Mouse (Mus musculus): ENCODE measurements around the gene Gm20388. TPM values are rescaled to one million over a fixed set of nuclear protein-coding genes. Genes with fewer than 3 reads are reported as not detected.

Gm20388 gene
- total RNA-seq, 2 experiments from 2014 or later: 2.2 to 7.6 TPM

- H3K4me3 ChIP-seq: no peak overlapping the region
- no peak for TF ChIP-seq CTCF (conservative IDR thresholded peaks at IDR 0.05)
Observed at GRCm38 (mm10) chr8:123349073-123349472, 3438.4 kb downstream of the Gm20388 start.

GRCm38 (mm10) chr8:123352118-123352517, 3441.5 kb downstream of the Gm20388 start:
- DNase-seq (ENCODE audit: low spot score in 2 of 2): no peak

More at GRCm38 (mm10) chr8:123349073-123349472, 3438.4 kb downstream of the Gm20388 start:
- DNase-seq (ENCODE audit: low spot score in 2 of 2): no peak
- H3K27ac ChIP-seq: no peak overlapping the region

GRCm38 (mm10) chr8:123352786-123353185, 3442.1 kb downstream of the Gm20388 start:
- no peak overlapping the region for H3K27ac ChIP-seq
- peak in 1 of 2 experiments; percentile 50 for DNase-seq (ENCODE audit: low spot score in 2 of 2)

More at GRCm38 (mm10) chr8:123352118-123352517, 3441.5 kb downstream of the Gm20388 start:
- Histone ChIP-seq H3K27ac (no peak overlapping the region), H3K4me3 (no peak overlapping the region)
- no peak for TF ChIP-seq CTCF (conservative IDR thresholded peaks at IDR 0.05)

GRCm38 (mm10) chr8:123353216-123353615, 3442.6 kb downstream of the Gm20388 start:
- Histone ChIP-seq H3K4me3 (no peak overlapping the region), H3K27ac (no peak overlapping the region)
- no peak for TF ChIP-seq CTCF (conservative IDR thresholded peaks at IDR 0.05)
- no peak for DNase-seq (ENCODE audit: low spot score in 2 of 2)

More at GRCm38 (mm10) chr8:123352786-123353185, 3442.1 kb downstream of the Gm20388 start:
- no peak overlapping the region for H3K4me3 ChIP-seq
- peak; percentile 72 for TF ChIP-seq CTCF (conservative IDR thresholded peaks at IDR 0.05)

- Histone ChIP-seq H3K27ac (no peak overlapping the region), H3K4me3 (no peak overlapping the region)
- peak; percentile 96 for TF ChIP-seq CTCF (conservative IDR thresholded peaks at IDR 0.05)
- DNase-seq (ENCODE audit: low spot score in 2 of 2): peak; percentile 72 to 86
Observed at GRCm38 (mm10) chr8:123361082-123361739, 3450.6 kb downstream of the Gm20388 start.

GRCm38 (mm10) chr8:123373403-123374238, 3463.0 kb downstream of the Gm20388 start, which contains the start of gene Tcf25:
Gene Tcf25 (plus strand): TSS chr8:123373753.
- Histone ChIP-seq H3K4me3 (peak within 1 kb of the TSS; percentile 81), H3K27ac (peak within 1 kb of the TSS; percentile 99)
- peak; percentile 96 to 97 for DNase-seq (ENCODE audit: low spot score in 2 of 2)
- peak; percentile 84 for TF ChIP-seq CTCF (conservative IDR thresholded peaks at IDR 0.05)

GRCm38 (mm10) chr8:123374239-123374578, 3463.6 kb downstream of the Gm20388 start:
- DNase-seq (ENCODE audit: low spot score in 2 of 2): peak; percentile 90 to 96
- peak overlapping the region; percentile 99 for H3K27ac ChIP-seq
- peak overlapping the region; percentile 81 for H3K4me3 ChIP-seq
- TF ChIP-seq CTCF (conservative IDR thresholded peaks at IDR 0.05): no peak

- Histone ChIP-seq H3K4me3 (no peak overlapping the region; the same call in 1 of the 2 replicates), H3K27ac (peak overlapping the region; percentile 51; the same call in 1 of the 2 replicates)
- DNase-seq (ENCODE audit: low spot score in 2 of 2): no peak
- no peak for TF ChIP-seq CTCF (conservative IDR thresholded peaks at IDR 0.05)
Observed at GRCm38 (mm10) chr8:123375701-123376100, 3465.1 kb downstream of the Gm20388 start.

- no peak for DNase-seq (ENCODE audit: low spot score in 2 of 2)
Observed at GRCm38 (mm10) chr8:123376106-123376505, 3465.5 kb downstream of the Gm20388 start.

GRCm38 (mm10) chr8:123381711-123382110, 3471.1 kb downstream of the Gm20388 start:
- no peak for DNase-seq (ENCODE audit: low spot score in 2 of 2)
- TF ChIP-seq CTCF (conservative IDR thresholded peaks at IDR 0.05): no peak
- H3K4me3 ChIP-seq: no peak overlapping the region

More at GRCm38 (mm10) chr8:123376106-123376505, 3465.5 kb downstream of the Gm20388 start:
- TF ChIP-seq CTCF (conservative IDR thresholded peaks at IDR 0.05): no peak
- Histone ChIP-seq H3K4me3 (peak overlapping the region; percentile 5; the same call in 1 of the 2 replicates), H3K27ac (peak overlapping the region; percentile 51; the same call in 1 of the 2 replicates)

GRCm38 (mm10) chr8:123382516-123382915, 3471.9 kb downstream of the Gm20388 start:
- H3K27ac ChIP-seq: no peak overlapping the region
- H3K4me3 ChIP-seq: no peak overlapping the region
- no peak for DNase-seq (ENCODE audit: low spot score in 2 of 2)
- TF ChIP-seq CTCF (conservative IDR thresholded peaks at IDR 0.05): no peak

More at GRCm38 (mm10) chr8:123381711-123382110, 3471.1 kb downstream of the Gm20388 start:
- H3K27ac ChIP-seq: no peak overlapping the region

- no peak overlapping the region for H3K4me3 ChIP-seq
- peak in 1 of 2 experiments; percentile 34 for DNase-seq (ENCODE audit: low spot score in 2 of 2)
- H3K27ac ChIP-seq: no peak overlapping the region
- TF ChIP-seq CTCF (conservative IDR thresholded peaks at IDR 0.05): peak; percentile 86
Observed at GRCm38 (mm10) chr8:123384883-123385540, 3474.4 kb downstream of the Gm20388 start.
